Mouse (Mus musculus): Measurements from ENCODE around the gene Hsdl1. TPM values are rescaled to one million over a fixed set of nuclear protein-coding genes. Genes with fewer than 3 reads are reported as not detected.

Hsdl1 gene
- polyA plus RNA-seq, 1 experiment from 2014 or later, result 36.3 TPM

- H3K27ac ChIP-seq (ENCODE audit: low read depth, low read length), result peak overlapping the region; percentile 86
- H3K4me2 ChIP-seq, result peak overlapping the region; percentile 88
- ATAC-seq (replicated peaks; ENCODE audit: insufficient number of reproducible peaks, low FRiP score, low TSS enrichment), result peak; percentile 87
- under 1% methylated on average over 54 of the region's 55 CpGs for WGBS (ENCODE audit: insufficient replicate concordance)
- H3K9me3 ChIP-seq (replicated peaks; ENCODE audit: control insufficient read depth, low read length), result no peaks in the 10 kb centered on the region
- no peaks in the 10 kb centered on the region for H3K27me3 ChIP-seq (ENCODE audit: control insufficient read depth, insufficient read depth, low read length)
- H3K9ac ChIP-seq (ENCODE audit: low read depth, low read length), result peak overlapping the region; percentile 93
- H3K36me3 ChIP-seq (ENCODE audit: control insufficient read depth, insufficient read depth, low read length), result peaks cover 3% of the 10 kb centered on the region; the same call in 1 of the 2 replicates
- peak overlapping the region; percentile 88 for H3K4me3 ChIP-seq (ENCODE audit: low read depth, low read length)
- peaks cover 23% of the 10 kb centered on the region for H3K4me1 ChIP-seq (ENCODE audit: control insufficient read depth, insufficient read depth, low read length)
These were observed 17.0 kb downstream of the Hsdl1 start for GRCm38 (mm10) chr8:119557821-119558602.

- peak overlapping the region; percentile 88 for H3K4me2 ChIP-seq
- H3K4me3 ChIP-seq (ENCODE audit: low read depth, low read length), result peak overlapping the region; percentile 88
- no peaks in the 10 kb centered on the region for H3K27me3 ChIP-seq (ENCODE audit: control insufficient read depth, insufficient read depth, low read length)
- no peak overlapping the region for H3K27ac ChIP-seq (ENCODE audit: low read depth, low read length)
- ATAC-seq (replicated peaks; ENCODE audit: insufficient number of reproducible peaks, low FRiP score, low TSS enrichment), result no peak
- H3K9ac ChIP-seq (ENCODE audit: low read depth, low read length), result peak overlapping the region; percentile 93
- no peaks in the 10 kb centered on the region for H3K9me3 ChIP-seq (replicated peaks; ENCODE audit: control insufficient read depth, low read length)
- H3K4me1 ChIP-seq (ENCODE audit: control insufficient read depth, insufficient read depth, low read length), result peaks cover 23% of the 10 kb centered on the region
- no peaks in the 10 kb centered on the region; the same call in 1 of the 2 replicates for H3K36me3 ChIP-seq (ENCODE audit: control insufficient read depth, insufficient read depth, low read length)
- WGBS (ENCODE audit: insufficient replicate concordance), result 80% methylated on average over 9 of the region's 9 CpGs
These were observed 17.9 kb downstream of the Hsdl1 start for GRCm38 (mm10) chr8:119557132-119557531.

- no peaks in the 10 kb centered on the region for H3K27me3 ChIP-seq (ENCODE audit: control insufficient read depth, insufficient read depth, low read length)
- H3K4me1 ChIP-seq (ENCODE audit: control insufficient read depth, insufficient read depth, low read length), result peaks cover 23% of the 10 kb centered on the region
- no peak overlapping the region for H3K4me3 ChIP-seq (ENCODE audit: low read depth, low read length)
- H3K9me3 ChIP-seq (replicated peaks; ENCODE audit: control insufficient read depth, low read length), result no peaks in the 10 kb centered on the region
- ATAC-seq (replicated peaks; ENCODE audit: insufficient number of reproducible peaks, low FRiP score, low TSS enrichment), result no peak
- no peak overlapping the region for H3K9ac ChIP-seq (ENCODE audit: low read depth, low read length)
- H3K4me2 ChIP-seq, result no peak overlapping the region
- H3K36me3 ChIP-seq (ENCODE audit: control insufficient read depth, insufficient read depth, low read length), result no peaks in the 10 kb centered on the region
- no peak overlapping the region for H3K27ac ChIP-seq (ENCODE audit: low read depth, low read length)
- 92% methylated on average over 6 of the region's 6 CpGs for WGBS (ENCODE audit: insufficient replicate concordance)
These were observed 19.1 kb downstream of the Hsdl1 start for GRCm38 (mm10) chr8:119555861-119556260.

GRCm38 (mm10) chr8:119552967-119553366 is 22.0 kb downstream of the Hsdl1 start:
- peaks cover 19% of the 10 kb centered on the region for H3K4me1 ChIP-seq (ENCODE audit: control insufficient read depth, insufficient read depth, low read length)
- 51% methylated on average over 2 of the region's 2 CpGs for WGBS (ENCODE audit: insufficient replicate concordance)
- no peaks in the 10 kb centered on the region for H3K27me3 ChIP-seq (ENCODE audit: control insufficient read depth, insufficient read depth, low read length)
- ATAC-seq (replicated peaks; ENCODE audit: insufficient number of reproducible peaks, low FRiP score, low TSS enrichment), result no peak
- H3K27ac ChIP-seq (ENCODE audit: low read depth, low read length), result no peak overlapping the region
- no peak overlapping the region for H3K4me3 ChIP-seq (ENCODE audit: low read depth, low read length)
- no peaks in the 10 kb centered on the region for H3K9me3 ChIP-seq (replicated peaks; ENCODE audit: control insufficient read depth, low read length)
- H3K4me2 ChIP-seq, result no peak overlapping the region
- H3K36me3 ChIP-seq (ENCODE audit: control insufficient read depth, insufficient read depth, low read length), result no peaks in the 10 kb centered on the region
- H3K9ac ChIP-seq (ENCODE audit: low read depth, low read length), result no peak overlapping the region

GRCm38 (mm10) chr8:119548560-119549113 is 26.3 kb downstream of the Hsdl1 start:
- no peak overlapping the region for H3K4me3 ChIP-seq (ENCODE audit: low read depth, low read length)
- ATAC-seq (replicated peaks; ENCODE audit: insufficient number of reproducible peaks, low FRiP score, low TSS enrichment), result no peak
- H3K4me1 ChIP-seq (ENCODE audit: control insufficient read depth, insufficient read depth, low read length), result peaks cover 3% of the 10 kb centered on the region; the same call in 1 of the 2 replicates
- no peaks in the 10 kb centered on the region for H3K9me3 ChIP-seq (replicated peaks; ENCODE audit: control insufficient read depth, low read length)
- 83% methylated on average over 7 of the region's 7 CpGs for WGBS (ENCODE audit: insufficient replicate concordance)
- H3K27me3 ChIP-seq (ENCODE audit: control insufficient read depth, insufficient read depth, low read length), result no peaks in the 10 kb centered on the region
- no peak overlapping the region for H3K4me2 ChIP-seq
- H3K9ac ChIP-seq (ENCODE audit: low read depth, low read length), result no peak overlapping the region
- no peak overlapping the region for H3K27ac ChIP-seq (ENCODE audit: low read depth, low read length)
- peaks cover 11% of the 10 kb centered on the region; the same call in 1 of the 2 replicates for H3K36me3 ChIP-seq (ENCODE audit: control insufficient read depth, insufficient read depth, low read length)

- ATAC-seq (replicated peaks; ENCODE audit: insufficient number of reproducible peaks, low FRiP score, low TSS enrichment), result no peak
These were observed 27.8 kb downstream of the Hsdl1 start for GRCm38 (mm10) chr8:119547019-119547691.

GRCm38 (mm10) chr8:119545791-119546190 is 29.2 kb downstream of the Hsdl1 start:
- ATAC-seq (replicated peaks; ENCODE audit: insufficient number of reproducible peaks, low FRiP score, low TSS enrichment), result no peak
- peaks cover 21% of the 10 kb centered on the region for H3K36me3 ChIP-seq (ENCODE audit: control insufficient read depth, insufficient read depth, low read length)
- no peaks in the 10 kb centered on the region for H3K27me3 ChIP-seq (ENCODE audit: control insufficient read depth, insufficient read depth, low read length)
- no peak overlapping the region for H3K27ac ChIP-seq (ENCODE audit: low read depth, low read length)
- H3K4me1 ChIP-seq (ENCODE audit: control insufficient read depth, insufficient read depth, low read length), result peaks cover 3% of the 10 kb centered on the region; the same call in 1 of the 2 replicates
- no peak overlapping the region for H3K4me2 ChIP-seq
- no peaks in the 10 kb centered on the region for H3K9me3 ChIP-seq (replicated peaks; ENCODE audit: control insufficient read depth, low read length)
- no peak overlapping the region for H3K4me3 ChIP-seq (ENCODE audit: low read depth, low read length)
- WGBS (ENCODE audit: insufficient replicate concordance), result 92% methylated on average over 6 of the region's 6 CpGs
- H3K9ac ChIP-seq (ENCODE audit: low read depth, low read length), result no peak overlapping the region

More at GRCm38 (mm10) chr8:119547019-119547691, 27.8 kb downstream of the Hsdl1 start:
- H3K4me1 ChIP-seq (ENCODE audit: control insufficient read depth, insufficient read depth, low read length), result peaks cover 3% of the 10 kb centered on the region; the same call in 1 of the 2 replicates
- H3K27me3 ChIP-seq (ENCODE audit: control insufficient read depth, insufficient read depth, low read length), result no peaks in the 10 kb centered on the region
- peaks cover 14% of the 10 kb centered on the region; the same call in 1 of the 2 replicates for H3K36me3 ChIP-seq (ENCODE audit: control insufficient read depth, insufficient read depth, low read length)
- H3K27ac ChIP-seq (ENCODE audit: low read depth, low read length), result no peak overlapping the region
- H3K9ac ChIP-seq (ENCODE audit: low read depth, low read length), result no peak overlapping the region
- H3K4me2 ChIP-seq, result no peak overlapping the region
- H3K4me3 ChIP-seq (ENCODE audit: low read depth, low read length), result no peak overlapping the region
- WGBS (ENCODE audit: insufficient replicate concordance), result 79% methylated on average over 18 of the region's 18 CpGs
- no peaks in the 10 kb centered on the region for H3K9me3 ChIP-seq (replicated peaks; ENCODE audit: control insufficient read depth, low read length)

- Histone ChIP-seq H3K4me2 (no peak overlapping the region), H3K36me3 (ENCODE audit: control insufficient read depth, insufficient read depth, low read length) (peaks cover 23% of the 10 kb centered on the region), H3K27ac (ENCODE audit: low read depth, low read length) (no peak overlapping the region), H3K27me3 (ENCODE audit: control insufficient read depth, insufficient read depth, low read length) (no peaks in the 10 kb centered on the region), H3K9me3 (replicated peaks; ENCODE audit: control insufficient read depth, low read length) (no peaks in the 10 kb centered on the region), H3K4me1 (ENCODE audit: control insufficient read depth, insufficient read depth, low read length) (peaks cover 3% of the 10 kb centered on the region; the same call in 1 of the 2 replicates), H3K4me3 (ENCODE audit: low read depth, low read length) (no peak overlapping the region), H3K9ac (ENCODE audit: low read depth, low read length) (no peak overlapping the region)
- ATAC-seq (replicated peaks; ENCODE audit: insufficient number of reproducible peaks, low FRiP score, low TSS enrichment), result no peak
- WGBS (ENCODE audit: insufficient replicate concordance), result 80% methylated on average over 6 of the region's 6 CpGs
These were observed 29.8 kb downstream of the Hsdl1 start for GRCm38 (mm10) chr8:119545180-119545579.
